Mouse (Mus musculus) brain, embryonic 14.5 days (tissue): ENCODE measurements around the gene Pitpnc1.

Experiments
- CTCF ChIP-seq: fragments of 200-500 bp; IDR thresholded peaks from 2 replicates; pipeline ENCODE4 v1.5.1; 2012; ENCODE audit warnings: inconsistent platforms, mild to moderate bottlenecking, moderate library complexity, borderline replicate concordance; ENCODE audit not compliant: insufficient read depth, insufficient read length; ENCODE audit errors: extremely low read depth
- POLR2A ChIP-seq: fragments of 200-500 bp; IDR thresholded peaks from 2 replicates; pipeline ENCODE4 v1.6.1; 2012; ENCODE audit warnings: mild to moderate bottlenecking, inconsistent platforms, borderline replicate concordance; ENCODE audit not compliant: poor library complexity, insufficient read depth, insufficient read length, severe bottlenecking; ENCODE audit errors: extremely low read depth

- no peak for TF ChIP-seq CTCF
- TF ChIP-seq POLR2A, result no peak
Measured at GRCm38 (mm10) chr11:107412128-107412527, 58.4 kb downstream of the Pitpnc1 start.
